Mouse (Mus musculus) kidney, postnatal 0 days (tissue): ENCODE measurements around the gene Trh. TPM values are rescaled to one million over a fixed set of nuclear protein-coding genes. Genes with fewer than 3 reads are reported as not detected.

ENCODE experiments used
- ATAC-seq: fragments of 200-750 bp; cut with Nextera tagmentation; replicated peaks from 2 replicates; pipeline ENCODE4 v1.8.0; 2017; ENCODE audit warnings: low read depth, moderate number of reproducible peaks, moderate TSS enrichment, moderate library complexity; ENCODE audit not compliant: low FRiP score
- DNase-seq: peaks from one replicate; pipeline ENCODE4 v3.0.0-alpha.2; 2016; ENCODE audit warnings: low spot score
- H3K27ac ChIP-seq: fragments of 300-500 bp; sonication (generic); 2 replicates; pipeline ENCODE4 v1.5.1; 2014; ENCODE audit warnings: mild to moderate bottlenecking
- H3K27me3 ChIP-seq: fragments of 300-500 bp; sonication (generic); 2 replicates; pipeline ENCODE4 v1.6.1; 2014; ENCODE audit warnings: low read length, mixed read lengths; ENCODE audit not compliant: insufficient read depth
- H3K36me3 ChIP-seq: fragments of 300-500 bp; sonication (generic); 2 replicates; pipeline ENCODE4 v1.6.1; 2014; ENCODE audit warnings: low read length, mixed read lengths; ENCODE audit not compliant: insufficient read depth
- H3K4me1 ChIP-seq: fragments of 300-500 bp; sonication (generic); replicated peaks from 2 replicates; pipeline ENCODE4 v1.6.1; 2014; ENCODE audit warnings: antibody characterized with exemption, low read length, mixed read lengths; ENCODE audit not compliant: insufficient read depth
- H3K4me2 ChIP-seq: fragments of 300-500 bp; sonication (generic); 2 replicates; pipeline ENCODE4 v1.6.1; 2014; ENCODE audit warnings: mild to moderate bottlenecking, low read length, moderate library complexity, mixed read lengths
- H3K4me3 ChIP-seq: fragments of 300-500 bp; sonication (generic); replicated peaks from 2 replicates; pipeline ENCODE4 v1.5.1; 2014; ENCODE audit warnings: low read depth, low read length
- H3K9ac ChIP-seq: fragments of 300-500 bp; sonication (generic); 2 replicates; pipeline ENCODE4 v1.6.1; 2014; ENCODE audit warnings: low read depth, low read length
- H3K9me3 ChIP-seq: fragments of 300-500 bp; sonication (generic); replicated peaks from 2 replicates; pipeline ENCODE4 v1.6.1; 2016; ENCODE audit warnings: low read length, inconsistent platforms, mixed read lengths
- CTCF ChIP-seq: IDR thresholded peaks from 2 replicates; pipeline ENCODE4 v1.5.1; 2016; ENCODE audit warnings: antibody characterized with exemption, low read depth, mild to moderate bottlenecking, moderate library complexity
- WGBS: fragments of 180-500 bp; shearing (Covaris S2); extraction: QIAGEN DNeasy Blood & Tissue Kit; methylation state at CpG from one replicate; pipeline ENCODE4 v1.1.7; 2014; 5-methylcytosine and 5-hydroxymethylcytosine counted together
- polyA plus RNA-seq: library from polyadenylated mRNA; unstranded; fragments of >200 nt; fragmentation: Nextera tagmentation; extraction: Ambion mirVana; gene quantifications from 2 replicates; pipeline ENCODE4 v1.2.1, GENCODE M21; 2015

The Trh gene
- polyA plus RNA-seq, 1 experiment from 2014 or later = 1.2 TPM

GRCm38 (mm10) chr6:92214773-92215449, 29.5 kb downstream of the Trh start, which contains the start of gene Rbsn:
Gene Rbsn, minus strand, starts transcription at chr6:92214925.
- WGBS = 8% methylated on average over 35 of the region's 35 CpGs
- peak within 1 kb of the TSS; percentile 51; the same call in 1 of the 2 replicates for H3K27ac ChIP-seq
- peak within 1 kb of the TSS; percentile 77 for H3K4me2 ChIP-seq
- peak within 1 kb of the TSS; percentile 86 for H3K9ac ChIP-seq
- no peaks in the 10 kb centered on the region for H3K36me3 ChIP-seq
- peak; percentile 97 for DNase-seq
- peaks cover 7% of the 10 kb centered on the region; the same call in 1 of the 2 replicates for H3K4me1 ChIP-seq
- TF ChIP-seq CTCF = 0 out of 2 replicates have a peak, but pooled peaks have one; percentile 20
- peak within 1 kb of the TSS; percentile 88 for H3K4me3 ChIP-seq
- no peaks in the 10 kb centered on the region for H3K27me3 ChIP-seq
- peak; percentile 94 for ATAC-seq
- H3K9me3 ChIP-seq = no peaks in the 10 kb centered on the region

GRCm38 (mm10) chr6:92214055-92214772, 30.2 kb downstream of the Trh start:
- peak overlapping the region; percentile 51; the same call in 1 of the 2 replicates for H3K27ac ChIP-seq
- DNase-seq = peak; percentile 11
- peak; percentile 4; the same call in 1 of the 2 replicates for ATAC-seq

GRCm38 (mm10) chr6:92199414-92199813, 45.0 kb downstream of the Trh start:
- H3K27me3 ChIP-seq = no peaks in the 10 kb centered on the region
- DNase-seq (no peak), ATAC-seq (no peak)
- no peaks in the 10 kb centered on the region for H3K9me3 ChIP-seq
- TF ChIP-seq CTCF = no peak
- H3K36me3 ChIP-seq = peaks cover 48% of the 10 kb centered on the region
- no peak overlapping the region for H3K27ac ChIP-seq
- H3K9ac ChIP-seq = no peak overlapping the region
- H3K4me1 ChIP-seq = no peaks in the 10 kb centered on the region
- no peak overlapping the region for H3K4me3 ChIP-seq
- 92% methylated on average over 8 of the region's 8 CpGs for WGBS
- H3K4me2 ChIP-seq = no peak overlapping the region

More at GRCm38 (mm10) chr6:92214055-92214772, 30.2 kb downstream of the Trh start:
- Histone ChIP-seq H3K27me3 (no peaks in the 10 kb centered on the region), H3K4me1 (peaks cover 7% of the 10 kb centered on the region; the same call in 1 of the 2 replicates), H3K36me3 (0 out of 2 replicates have a peak, but pooled peaks cover 5% of the 10 kb centered on the region), H3K4me2 (peak overlapping the region; percentile 77), H3K9ac (peak overlapping the region; percentile 86), H3K9me3 (no peaks in the 10 kb centered on the region), H3K4me3 (peak overlapping the region; percentile 88)
- under 1% methylated on average over 47 of the region's 48 CpGs for WGBS
- TF ChIP-seq CTCF = no peak

Other genes starting within 250 kb of the Trh start
- 13.9 and 14.1 TPM in 2 replicates for gene Nr2c2, start 153.3 kb downstream of the Trh start, polyA plus RNA-seq
- gene Mrps25, start 60.6 kb downstream of the Trh start, polyA plus RNA-seq = 95.7 and 108 TPM in 2 replicates
- gene Rbsn, start 29.7 kb downstream of the Trh start, polyA plus RNA-seq = 15.0 and 17.9 TPM in 2 replicates